Mouse (Mus musculus) cerebellum, adult 18-20 months (tissue): ENCODE measurements around the gene Ptgs1.
A peak's percentile ranks its signal among the peaks of the same experiment; 100 is the strongest.

Experiments
- DNase-seq, 2 experiments: peaks; one replicate each; pipeline ENCODE4 v3.0.0; 2021

Gene Ptgs1

GRCm38 (mm10) chr2:36215203-36215739 lies 15.0 kb upstream of the Ptgs1 start:
- DNase-seq = no peak

- DNase-seq = no peak
Observed at GRCm38 (mm10) chr2:36216546-36216945, 13.7 kb upstream of the Ptgs1 start.

GRCm38 (mm10) chr2:36216953-36217573 lies 13.2 kb upstream of the Ptgs1 start:
- DNase-seq = no peak

GRCm38 (mm10) chr2:36217692-36218233 lies 12.5 kb upstream of the Ptgs1 start:
- no peak for DNase-seq

- DNase-seq = no peak
Observed at GRCm38 (mm10) chr2:36220106-36220505, 10.1 kb upstream of the Ptgs1 start.

GRCm38 (mm10) chr2:36220891-36221290 lies 9.3 kb upstream of the Ptgs1 start:
- no peak for DNase-seq

- DNase-seq = no peak
Observed at GRCm38 (mm10) chr2:36222168-36222848, 7.9 kb upstream of the Ptgs1 start.

- DNase-seq = no peak
Observed at GRCm38 (mm10) chr2:36223436-36223835, 6.8 kb upstream of the Ptgs1 start.

GRCm38 (mm10) chr2:36224153-36224552 lies 6.1 kb upstream of the Ptgs1 start:
- DNase-seq = no peak

- no peak for DNase-seq
Observed at GRCm38 (mm10) chr2:36224599-36224998, 5.6 kb upstream of the Ptgs1 start.

GRCm38 (mm10) chr2:36230967-36231366 lies 741 bp downstream of the Ptgs1 start:
- DNase-seq = no peak

- DNase-seq = no peak
Observed at GRCm38 (mm10) chr2:36234526-36235368, 4.5 kb downstream of the Ptgs1 start.

GRCm38 (mm10) chr2:36235917-36236316 lies 5.7 kb downstream of the Ptgs1 start:
- DNase-seq = peak; percentile 73 to 86

- no peak for DNase-seq
Observed at GRCm38 (mm10) chr2:36236889-36237288, 6.7 kb downstream of the Ptgs1 start.

GRCm38 (mm10) chr2:36237557-36237956 lies 7.3 kb downstream of the Ptgs1 start:
- DNase-seq = no peak

- DNase-seq = no peak
Observed at GRCm38 (mm10) chr2:36238467-36238866, 8.2 kb downstream of the Ptgs1 start.

GRCm38 (mm10) chr2:36238951-36239350 lies 8.7 kb downstream of the Ptgs1 start:
- DNase-seq = no peak

GRCm38 (mm10) chr2:36242514-36242913 lies 12.3 kb downstream of the Ptgs1 start:
- peak; percentile 67 to 71 for DNase-seq

- DNase-seq = no peak
Observed at GRCm38 (mm10) chr2:36243296-36243891, 13.2 kb downstream of the Ptgs1 start.

GRCm38 (mm10) chr2:36243892-36244309 lies 13.7 kb downstream of the Ptgs1 start:
- no peak for DNase-seq

- no peak for DNase-seq
Observed at GRCm38 (mm10) chr2:36244705-36245104, 14.5 kb downstream of the Ptgs1 start.

GRCm38 (mm10) chr2:36247964-36248363 lies 17.7 kb downstream of the Ptgs1 start:
- no peak for DNase-seq

- DNase-seq = no peak
Observed at GRCm38 (mm10) chr2:36251156-36251555, 20.9 kb downstream of the Ptgs1 start.
